Mouse (Mus musculus): ENCODE measurements at regions not wholly inside any gene's neighbourhood (a gene's known extent, or its start where the extent isn't known, plus 50 kb on each side); places are given as distances from the start of the nearest gene placed in this dataset.

GRCm38 (mm10) chr4:125865057-125865456 is 159.3 kb upstream of the Csf3r start:
- ATAC-seq (replicated peaks; ENCODE audit: insufficient number of reproducible peaks, low FRiP score, low TSS enrichment, poor library complexity, severe bottlenecking), result no peak

GRCm38 (mm10) chr4:125865728-125866127 is 158.6 kb upstream of the Csf3r start:
- no peak for ATAC-seq (replicated peaks; ENCODE audit: insufficient number of reproducible peaks, low FRiP score, low TSS enrichment, poor library complexity, severe bottlenecking)

- no peak for ATAC-seq (replicated peaks; ENCODE audit: insufficient number of reproducible peaks, low FRiP score, low TSS enrichment, poor library complexity, severe bottlenecking)
Measured at GRCm38 (mm10) chr4:125871211-125871610, 153.1 kb upstream of the Csf3r start.

- ATAC-seq (replicated peaks; ENCODE audit: insufficient number of reproducible peaks, low FRiP score, low TSS enrichment, poor library complexity, severe bottlenecking), result no peak
Measured at GRCm38 (mm10) chr4:125880028-125880427, 144.3 kb upstream of the Csf3r start.

GRCm38 (mm10) chr4:125882531-125882930 is 141.8 kb upstream of the Csf3r start:
- no peak for ATAC-seq (replicated peaks; ENCODE audit: insufficient number of reproducible peaks, low FRiP score, low TSS enrichment, poor library complexity, severe bottlenecking)

GRCm38 (mm10) chr4:125890510-125890909 is 133.8 kb upstream of the Csf3r start:
- ATAC-seq (replicated peaks; ENCODE audit: insufficient number of reproducible peaks, low FRiP score, low TSS enrichment, poor library complexity, severe bottlenecking), result no peak

GRCm38 (mm10) chr4:125893139-125893538 is 131.2 kb upstream of the Csf3r start:
- no peak for ATAC-seq (replicated peaks; ENCODE audit: insufficient number of reproducible peaks, low FRiP score, low TSS enrichment, poor library complexity, severe bottlenecking)

- ATAC-seq (replicated peaks; ENCODE audit: insufficient number of reproducible peaks, low FRiP score, low TSS enrichment, poor library complexity, severe bottlenecking), result no peak
Measured at GRCm38 (mm10) chr4:125897707-125898106, 126.6 kb upstream of the Csf3r start.

GRCm38 (mm10) chr4:125898631-125899348 is 125.6 kb upstream of the Csf3r start:
- ATAC-seq (replicated peaks; ENCODE audit: insufficient number of reproducible peaks, low FRiP score, low TSS enrichment, poor library complexity, severe bottlenecking), result no peak

GRCm38 (mm10) chr4:125901546-125902276 is 122.6 kb upstream of the Csf3r start:
- no peak for ATAC-seq (replicated peaks; ENCODE audit: insufficient number of reproducible peaks, low FRiP score, low TSS enrichment, poor library complexity, severe bottlenecking)

- no peak for ATAC-seq (replicated peaks; ENCODE audit: insufficient number of reproducible peaks, low FRiP score, low TSS enrichment, poor library complexity, severe bottlenecking)
Measured at GRCm38 (mm10) chr4:125906296-125906695, 118.1 kb upstream of the Csf3r start.

GRCm38 (mm10) chr4:125908901-125909300 is 115.4 kb upstream of the Csf3r start:
- ATAC-seq (replicated peaks; ENCODE audit: insufficient number of reproducible peaks, low FRiP score, low TSS enrichment, poor library complexity, severe bottlenecking), result no peak

- no peak for ATAC-seq (replicated peaks; ENCODE audit: insufficient number of reproducible peaks, low FRiP score, low TSS enrichment, poor library complexity, severe bottlenecking)
Measured at GRCm38 (mm10) chr4:125911541-125912270, 112.6 kb upstream of the Csf3r start.

- ATAC-seq (replicated peaks; ENCODE audit: insufficient number of reproducible peaks, low FRiP score, low TSS enrichment, poor library complexity, severe bottlenecking), result no peak
Measured at GRCm38 (mm10) chr4:125912444-125913049, 111.8 kb upstream of the Csf3r start.

GRCm38 (mm10) chr4:125915166-125915565 is 109.2 kb upstream of the Csf3r start:
- no peak for ATAC-seq (replicated peaks; ENCODE audit: insufficient number of reproducible peaks, low FRiP score, low TSS enrichment, poor library complexity, severe bottlenecking)

GRCm38 (mm10) chr4:125917210-125917609 is 107.1 kb upstream of the Csf3r start:
- ATAC-seq (replicated peaks; ENCODE audit: insufficient number of reproducible peaks, low FRiP score, low TSS enrichment, poor library complexity, severe bottlenecking), result no peak

GRCm38 (mm10) chr4:125921550-125922316 is 102.6 kb upstream of the Csf3r start:
- ATAC-seq (replicated peaks; ENCODE audit: insufficient number of reproducible peaks, low FRiP score, low TSS enrichment, poor library complexity, severe bottlenecking), result no peak

- ATAC-seq (replicated peaks; ENCODE audit: insufficient number of reproducible peaks, low FRiP score, low TSS enrichment, poor library complexity, severe bottlenecking), result no peak
Measured at GRCm38 (mm10) chr4:125922317-125922878, 102.0 kb upstream of the Csf3r start.
